7 mouse cellular contexts compared by ENCODE assay signal in genomic region chr7:139683706-139684552, GRCm38 (mm10). TPM values are rescaled to one million over a fixed set of nuclear protein-coding genes. Genes with fewer than 3 reads are reported as not detected.
A peak's percentile ranks its signal among the peaks of the same experiment; 100 is the strongest.
DNase-seq lines count a peak whose midpoint lies in the region; ATAC-seq lines count a peak whose summit lies in the region.

TSS of gene Cfap46 (minus strand) at chr7:139683817.

- peak within 1 kb of the TSS; percentile 19; the same call in 1 of the 2 replicates for H3K27ac ChIP-seq in intestine, embryonic 16.5 days (ENCODE audit: low read length)

- H3K4me1 ChIP-seq in intestine, embryonic 16.5 days (ENCODE audit: control insufficient read depth, insufficient read depth, low read length) = peaks cover 9% of the 10 kb centered on the region; the same call in 1 of the 2 replicates

- H3K27me3 ChIP-seq in intestine, embryonic 16.5 days (replicated peaks; ENCODE audit: control insufficient read depth, insufficient read depth, low read length) = no peaks in the 10 kb centered on the region

- peak within 1 kb of the TSS; percentile 97 for H3K4me2 ChIP-seq in intestine, embryonic 16.5 days (ENCODE audit: low read depth, low read length)

- no peaks in the 10 kb centered on the region for H3K36me3 ChIP-seq in intestine, embryonic 16.5 days (ENCODE audit: control insufficient read depth, insufficient read depth, low read length)

- peak within 1 kb of the TSS; percentile 63 for H3K4me3 ChIP-seq in intestine, embryonic 16.5 days (ENCODE audit: low read length)

- DNase-seq in adrenal gland, adult 2 months = peak; percentile 95
- DNase-seq in embryo, embryonic 10.5 days (ENCODE audit: low spot score) = peak; percentile 98
- peak; percentile 44 to 73 for DNase-seq in gastrocnemius, postnatal 4 days (ENCODE audit: low spot score in 2 of 2)
- peak; percentile 76 to 86 for DNase-seq in left cerebral cortex, postnatal 25 days (ENCODE audit: low spot score in 2 of 2)
- DNase-seq in mesoderm, embryonic 11.5 days (ENCODE audit: low read depth, low spot score) = peak; percentile 90
- peak; percentile 65 for DNase-seq in right cerebral cortex, postnatal 4 days

- intact Hi-C loops in left cerebral cortex, postnatal 25 days (cut with DNase I) = loop anchor here (2.0 kb wide), 1 partner anchor 35 kb away; no protein-coding TSS in a partner anchor

- H3K9ac ChIP-seq in intestine, embryonic 16.5 days (ENCODE audit: low read depth, low read length) = peak within 1 kb of the TSS; percentile 64

- no peaks in the 10 kb centered on the region for H3K9me3 ChIP-seq in intestine, embryonic 16.5 days (ENCODE audit: control insufficient read depth, low read length)

- WGBS in intestine, embryonic 16.5 days = under 1% methylated on average over 31 of the region's 31 CpGs

- ATAC-seq in intestine, embryonic 16.5 days = peak; percentile 95

RNA-seq across cellular contexts. Expression of gene Cfap46, which starts in this region (rescaled TPM):
- total RNA-seq in adrenal gland, adult 2 months (2021) = under 1 TPM; 0.21 to 0.29 TPM
- 0.13 and 0.69 TPM in 2 replicates for polyA plus RNA-seq in adrenal gland, adult 2 months (2012; rRNA removed)
- total RNA-seq in gastrocnemius, postnatal 4 days (2021) = under 1 TPM; 0.17 to 0.52 TPM
- 0.13 and 0.23 TPM in 2 replicates for polyA plus RNA-seq in intestine, embryonic 16.5 days (2015; fragmentation: Nextera tagmentation; extraction: Ambion mirVana)
- 1 to 10 TPM; 3.1 to 3.3 TPM for total RNA-seq in left cerebral cortex, postnatal 25 days (2021)

Comparison
In these comparisons a context has a peak if more than half of its experiments do, and no peak if none do; other contexts are left out.
1. Peak in every context shown above with its lines: DNase-seq, ATAC-seq, H3K4me3 ChIP-seq and H3K27ac ChIP-seq.
2. Peak in DNase-seq in adrenal gland, adult 2 months; RNA of the gene not detected or under 1 TPM.
3. Peak in DNase-seq in gastrocnemius, postnatal 4 days; RNA of the gene not detected or under 1 TPM.
4. Peak in ATAC-seq, H3K4me3 ChIP-seq, H3K27ac ChIP-seq, H3K9ac ChIP-seq and H3K4me2 ChIP-seq in intestine, embryonic 16.5 days; RNA of the gene not detected or under 1 TPM.